Comparison of ENCODE assay signal across 11 mouse cellular contexts in the genomic region with DNA sequence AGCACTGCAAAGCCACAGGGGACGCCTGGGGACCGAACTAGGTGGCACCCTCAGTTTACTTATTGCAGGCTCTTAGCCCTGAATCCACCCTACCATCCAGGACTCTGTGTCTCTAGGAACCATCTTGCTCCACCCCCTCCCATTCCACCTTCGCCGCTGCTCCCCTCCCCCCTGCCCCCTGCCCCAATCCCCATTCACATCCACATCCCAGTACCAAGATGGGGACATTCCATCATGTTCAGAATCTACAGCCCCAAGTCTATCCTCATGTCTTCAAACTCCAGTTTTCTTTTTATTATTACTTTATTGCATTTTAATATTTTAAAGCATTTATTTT. TPM values are rescaled to one million over a fixed set of nuclear protein-coding genes. Genes with fewer than 3 reads are reported as not detected.
DNase-seq lines count a peak whose midpoint lies in the region; ATAC-seq lines count a peak whose summit lies in the region.
"Had no signal": no experiment of that assay in that cellular context is flagged by ENCODE, and none has a peak within 500 bp of the region (broad histone marks: within the 10 kb centered on the region; RNA-seq: fewer than 3 reads in every experiment).

No protein-coding gene starts in this region.

- DNase-seq in kidney, postnatal 14 days: no peak
- DNase-seq in forebrain, embryonic 10.5 days (ENCODE audit: extremely low spot score, low spot score): no peak
- no peak for DNase-seq in limb, embryonic 10.5 days (ENCODE audit: low spot score)
- DNase-seq in right cerebral cortex, postnatal 4 days: no peak
- no peak for DNase-seq in gastrocnemius, postnatal 4 days (ENCODE audit: low spot score in 2 of 2)
- DNase-seq in gastrocnemius, adult 18-20 months (ENCODE audit: low spot score): no peak
- DNase-seq: lung, postnatal 36 days; spleen, adult 18-20 months had no signal

- H3K9ac ChIP-seq in kidney, embryonic 16.5 days (replicated peaks; ENCODE audit: low read length): no peak overlapping the region
- peak overlapping the region; percentile 74 for H3K9ac ChIP-seq in neural tube, embryonic 13.5 days

- no peaks in the 10 kb centered on the region for H3K36me3 ChIP-seq in kidney, embryonic 16.5 days (ENCODE audit: insufficient read depth, low read length)
- no peaks in the 10 kb centered on the region for H3K36me3 ChIP-seq in forebrain, embryonic 10.5 days (replicated peaks)
- H3K36me3 ChIP-seq in limb, embryonic 10.5 days: no peaks in the 10 kb centered on the region
- no peaks in the 10 kb centered on the region for H3K36me3 ChIP-seq in neural tube, embryonic 13.5 days

- ATAC-seq in kidney, embryonic 16.5 days (ENCODE audit: low FRiP score, low TSS enrichment): no peak
- no peak for ATAC-seq in neural tube, embryonic 13.5 days (ENCODE audit: low read depth)

- H3K9me3 ChIP-seq in kidney, embryonic 16.5 days (ENCODE audit: low read length): no peaks in the 10 kb centered on the region
- H3K9me3 ChIP-seq in forebrain, embryonic 10.5 days: no peaks in the 10 kb centered on the region
- H3K9me3 ChIP-seq in limb, embryonic 10.5 days (replicated peaks): no peaks in the 10 kb centered on the region
- H3K9me3 ChIP-seq in neural tube, embryonic 13.5 days: no peaks in the 10 kb centered on the region

- H3K4me3 ChIP-seq in kidney, embryonic 16.5 days (ENCODE audit: low read length): peak overlapping the region; percentile 37
- H3K4me3 ChIP-seq in forebrain, embryonic 10.5 days: peak overlapping the region; percentile 53
- H3K4me3 ChIP-seq in limb, embryonic 10.5 days: peak overlapping the region; percentile 57
- peak overlapping the region; percentile 47 for H3K4me3 ChIP-seq in neural tube, embryonic 13.5 days

- H3K27me3 ChIP-seq in kidney, embryonic 16.5 days (ENCODE audit: insufficient read depth, low read length): peaks cover 15% of the 10 kb centered on the region; the same call in 1 of the 2 replicates
- H3K27me3 ChIP-seq in forebrain, embryonic 10.5 days (ENCODE audit: poor library complexity, severe bottlenecking): peaks cover 40% of the 10 kb centered on the region
- H3K27me3 ChIP-seq in limb, embryonic 10.5 days (ENCODE audit: low read depth, poor library complexity, severe bottlenecking): peaks cover 39% of the 10 kb centered on the region
- peaks cover 30% of the 10 kb centered on the region for H3K27me3 ChIP-seq in neural tube, embryonic 13.5 days

- H3K4me2 ChIP-seq in kidney, embryonic 16.5 days (replicated peaks; ENCODE audit: low read depth, low read length): peak overlapping the region; percentile 65
- H3K4me2 ChIP-seq in neural tube, embryonic 13.5 days: peak overlapping the region; percentile 77

- no peaks in the 10 kb centered on the region for H3K4me1 ChIP-seq in kidney, embryonic 16.5 days (ENCODE audit: insufficient read depth, low read length)
- H3K4me1 ChIP-seq in forebrain, embryonic 10.5 days: peaks cover 13% of the 10 kb centered on the region
- H3K4me1 ChIP-seq in limb, embryonic 10.5 days: peaks cover 9% of the 10 kb centered on the region
- peaks cover 19% of the 10 kb centered on the region for H3K4me1 ChIP-seq in neural tube, embryonic 13.5 days (replicated peaks)

- 5% methylated on average over 4 of the region's 4 CpGs for WGBS in kidney, embryonic 16.5 days
- WGBS in forebrain, embryonic 10.5 days: 5% methylated on average over 4 of the region's 4 CpGs
- WGBS in limb, embryonic 10.5 days: 13% methylated on average over 4 of the region's 4 CpGs
- WGBS in neural tube, embryonic 13.5 days: 6% methylated on average over 4 of the region's 4 CpGs

- no peak overlapping the region for H3K27ac ChIP-seq in kidney, embryonic 16.5 days (ENCODE audit: low read length)
- H3K27ac ChIP-seq in forebrain, embryonic 10.5 days: peak overlapping the region; percentile 74
- H3K27ac ChIP-seq in limb, embryonic 10.5 days: peak overlapping the region; percentile 58; the same call in 1 of the 2 replicates
- 0 out of 2 replicates have a peak overlapping the region, but pooled peaks have one; percentile 38 for H3K27ac ChIP-seq in neural tube, embryonic 13.5 days (replicated peaks)

RNA-seq across cellular contexts. Expression of a gene that starts 0.4 kb away (rescaled TPM):
- 0.63 and 0.64 TPM in 2 replicates for polyA plus RNA-seq in kidney, embryonic 16.5 days (2015; fragmentation: Nextera tagmentation; extraction: Ambion mirVana)
- 1.6 and 2.0 TPM in 2 replicates for polyA plus RNA-seq in forebrain, embryonic 10.5 days (2016; fragmentation: Nextera tagmentation; extraction: Ambion mirVana)
- 0.09 and 0.28 TPM in 2 replicates for polyA plus RNA-seq in limb, embryonic 10.5 days (2016; fragmentation: Nextera tagmentation; extraction: Ambion mirVana)
- 39.3 and 52.9 TPM in 2 replicates for polyA plus RNA-seq in neural tube, embryonic 13.5 days (2015; fragmentation: Nextera tagmentation; extraction: Ambion mirVana)
- total RNA-seq in gastrocnemius, postnatal 4 days (2021): under 1 TPM; 0.27 to 0.39 TPM
- not detected for total RNA-seq in gastrocnemius, adult 18-20 months (2021)
- total RNA-seq: MEL had no signal

RNA-seq across cellular contexts. Expression of a gene that starts 18.5 kb away (rescaled TPM):
- polyA plus RNA-seq in kidney, embryonic 16.5 days (2015; fragmentation: Nextera tagmentation; extraction: Ambion mirVana): 51.6 TPM in 2 replicates
- 58.2 and 58.6 TPM in 2 replicates for polyA plus RNA-seq in forebrain, embryonic 10.5 days (2016; fragmentation: Nextera tagmentation; extraction: Ambion mirVana)
- 69.4 and 71.6 TPM in 2 replicates for polyA plus RNA-seq in limb, embryonic 10.5 days (2016; fragmentation: Nextera tagmentation; extraction: Ambion mirVana)
- 43.3 and 48.3 TPM in 2 replicates for polyA plus RNA-seq in neural tube, embryonic 13.5 days (2015; fragmentation: Nextera tagmentation; extraction: Ambion mirVana)
- 10 to 100 TPM; 36.9 to 39.6 TPM for total RNA-seq in gastrocnemius, postnatal 4 days (2021)
- 10 to 100 TPM; 30.3 to 32.8 TPM for total RNA-seq in gastrocnemius, adult 18-20 months (2021)

RNA-seq across cellular contexts. Expression of a gene that starts 58.1 kb away (rescaled TPM):
- 2.6 and 4.2 TPM in 2 replicates for polyA plus RNA-seq in kidney, embryonic 16.5 days (2015; fragmentation: Nextera tagmentation; extraction: Ambion mirVana)
- polyA plus RNA-seq in forebrain, embryonic 10.5 days (2016; fragmentation: Nextera tagmentation; extraction: Ambion mirVana): 2.2 and 2.8 TPM in 2 replicates
- polyA plus RNA-seq in limb, embryonic 10.5 days (2016; fragmentation: Nextera tagmentation; extraction: Ambion mirVana): 1.8 and 2.6 TPM in 2 replicates
- polyA plus RNA-seq in neural tube, embryonic 13.5 days (2015; fragmentation: Nextera tagmentation; extraction: Ambion mirVana): 11.8 and 13.9 TPM in 2 replicates
- 1 to 10 TPM; 7.2 to 7.9 TPM for total RNA-seq in gastrocnemius, postnatal 4 days (2021)
- 1 to 10 TPM; 1.5 TPM for total RNA-seq in gastrocnemius, adult 18-20 months (2021)

Comparison
In these comparisons a context has a peak if more than half of its experiments do, and no peak if none do; other contexts are left out.
1. RNA of a gene that starts 0.4 kb away (polyA plus RNA-seq): 39.3 to 52.9 TPM in neural tube, embryonic 13.5 days; 1.6 to 2.0 TPM in forebrain, embryonic 10.5 days, 0.63 to 0.64 TPM in kidney, embryonic 16.5 days and 0.09 to 0.28 TPM in limb, embryonic 10.5 days; every median in the first group is over 10 times any median in the second.
2. Peak in every context shown above with its lines, with median percentiles within 50 percentile points of each other: H3K4me3 ChIP-seq.